Mouse (Mus musculus) hindbrain, embryonic 15.5 days (tissue): Measurements from ENCODE around the gene F2rl3. TPM values are rescaled to one million over a fixed set of nuclear protein-coding genes. Genes with fewer than 3 reads are reported as not detected.

Experiments
- ATAC-seq: fragments of 200-750 bp; cut with Nextera tagmentation; 2 replicates; pipeline ENCODE4 v1.8.0; 2017; ENCODE audit warnings: low read depth, moderate number of reproducible peaks, moderate TSS enrichment; ENCODE audit not compliant: low FRiP score
- H3K27ac ChIP-seq: fragments of 300-500 bp; sonication (generic); replicated peaks from 2 replicates; pipeline ENCODE4 v1.5.1; 2015; ENCODE audit warnings: mild to moderate bottlenecking, inconsistent platforms
- H3K27me3 ChIP-seq: fragments of 300-500 bp; sonication (generic); 2 replicates; pipeline ENCODE4 v1.6.1; 2015; ENCODE audit warnings: control low read depth, inconsistent platforms
- H3K36me3 ChIP-seq: fragments of 300-500 bp; sonication (generic); 2 replicates; pipeline ENCODE4 v1.6.1; 2015; ENCODE audit warnings: control low read depth, inconsistent platforms
- H3K4me1 ChIP-seq: fragments of 300-500 bp; sonication (generic); replicated peaks from 2 replicates; pipeline ENCODE4 v1.6.1; 2015; ENCODE audit warnings: control low read depth, inconsistent platforms
- H3K4me2 ChIP-seq: fragments of 300-500 bp; sonication (generic); 2 replicates; pipeline ENCODE4 v1.6.1; 2015; ENCODE audit warnings: moderate library complexity, mild to moderate bottlenecking, inconsistent platforms
- H3K4me3 ChIP-seq: fragments of 300-500 bp; sonication (generic); 2 replicates; pipeline ENCODE4 v1.5.1; 2015; ENCODE audit warnings: mild to moderate bottlenecking, inconsistent platforms
- H3K9ac ChIP-seq: fragments of 300-500 bp; sonication (generic); 2 replicates; pipeline ENCODE4 v1.6.1; 2015; ENCODE audit warnings: inconsistent platforms
- H3K9me3 ChIP-seq: fragments of 300-500 bp; sonication (generic); 2 replicates; pipeline ENCODE4 v1.6.1; 2016; ENCODE audit warnings: control low read depth, inconsistent platforms
- WGBS: fragments of 180-500 bp; shearing (Covaris S2); methylation state at CpG from one replicate; pipeline ENCODE4 v1.1.7; 2015; 5-methylcytosine and 5-hydroxymethylcytosine counted together
- polyA plus RNA-seq: library from polyadenylated mRNA; unstranded; fragments of >200 nt; fragmentation: Nextera tagmentation; extraction: Ambion mirVana; gene quantifications from 2 replicates; pipeline ENCODE4 v1.2.1, GENCODE M21; 2015

F2rl3 gene
- polyA plus RNA-seq: 0.28 and 0.47 TPM in 2 replicates

DNA sequence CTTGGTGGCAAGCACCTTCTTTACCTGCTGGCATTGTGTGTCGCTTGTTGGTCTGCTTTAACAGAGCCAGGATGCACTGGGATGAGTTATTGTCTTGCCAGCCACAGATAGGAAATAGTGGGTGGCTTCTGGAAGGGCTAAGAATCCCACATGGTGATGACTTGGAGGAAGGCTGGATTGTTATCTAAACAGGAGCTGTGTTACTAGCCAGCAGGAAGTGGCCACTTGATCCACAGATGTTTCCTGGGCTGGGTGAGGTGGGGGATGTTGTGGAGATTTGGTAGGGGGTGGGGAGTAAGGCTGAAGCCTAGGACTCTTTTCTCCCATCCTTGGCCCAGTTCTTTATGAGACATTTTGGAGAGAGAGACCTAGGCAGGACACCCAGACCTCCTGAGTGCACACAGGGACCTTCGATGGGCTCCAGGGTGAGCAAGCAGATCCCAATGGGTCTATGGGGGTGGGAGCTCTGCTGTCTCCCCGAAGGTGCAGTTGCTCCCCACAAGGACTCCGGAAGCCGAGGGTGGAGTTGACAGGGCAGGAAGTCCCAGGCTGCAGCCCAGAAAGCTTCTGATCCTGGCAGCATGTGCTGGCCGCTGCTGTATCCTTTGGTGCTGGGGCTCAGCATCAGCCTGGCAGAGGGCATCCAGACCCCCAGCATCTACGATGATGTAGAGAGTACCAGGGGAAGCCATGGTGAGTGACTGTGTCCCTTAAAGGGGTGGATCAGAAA is at the start of gene F2rl3:
TSS of gene F2rl3 (plus strand) at position 559 of the 730 bp plus-strand sequence.
- Histone ChIP-seq H3K4me1 (no peaks in the 10 kb centered on the region), H3K4me2 (no peak within 1 kb of the TSS), H3K9me3 (no peaks in the 10 kb centered on the region), H3K4me3 (no peak within 1 kb of the TSS), H3K36me3 (peaks cover 25% of the 10 kb centered on the region), H3K27ac (no peak within 1 kb of the TSS), H3K27me3 (no peaks in the 10 kb centered on the region), H3K9ac (no peak within 1 kb of the TSS)
- 84% methylated on average over 7 of the region's 7 CpGs for WGBS
- ATAC-seq: no peak

DNA sequence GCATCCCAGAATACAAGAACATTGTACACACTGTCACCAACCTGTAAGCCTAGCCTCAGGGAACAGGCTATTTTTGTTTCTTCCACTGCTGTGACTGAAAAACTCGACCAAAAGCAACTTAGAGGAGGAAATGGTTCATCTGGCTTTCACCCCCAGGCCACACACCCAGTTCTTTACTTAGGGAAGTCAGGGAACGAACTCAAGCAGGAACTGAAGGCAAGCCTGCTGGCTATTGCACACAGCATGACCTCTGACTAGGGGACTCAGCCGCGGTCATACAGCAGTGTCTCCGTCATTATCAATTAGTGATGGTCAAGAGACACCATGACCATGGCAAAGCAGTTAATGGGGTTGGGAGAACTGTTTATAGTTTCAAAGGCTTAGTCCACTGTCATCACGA is 49.1 kb upstream of the F2rl3 start:
- no peaks in the 10 kb centered on the region for H3K4me1 ChIP-seq
- WGBS: 29% methylated on average over 6 of the region's 6 CpGs

DNA sequence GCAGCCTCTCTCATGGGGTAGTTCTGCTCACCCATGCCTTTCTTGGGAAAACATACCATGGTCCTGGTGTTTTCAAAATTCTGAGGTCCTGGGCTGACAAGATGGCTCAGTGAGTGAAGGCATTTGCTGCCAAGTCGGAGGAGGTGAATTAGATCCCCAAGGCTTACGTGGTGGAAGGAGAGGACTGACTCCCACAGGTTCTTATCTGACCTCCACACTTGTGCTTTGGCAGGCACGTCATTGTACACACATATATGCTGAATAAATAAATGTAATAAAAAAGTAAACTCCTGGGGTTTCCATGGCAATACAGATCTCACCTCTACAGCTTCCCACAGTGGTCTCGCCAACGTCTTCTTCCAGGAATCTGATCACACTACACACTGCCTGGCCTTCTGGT is 45.1 kb upstream of the F2rl3 start:
- Histone ChIP-seq H3K4me2 (no peak overlapping the region), H3K9me3 (no peaks in the 10 kb centered on the region), H3K9ac (no peak overlapping the region), H3K4me1 (no peaks in the 10 kb centered on the region), H3K36me3 (no peaks in the 10 kb centered on the region), H3K27ac (no peak overlapping the region), H3K4me3 (no peak overlapping the region), H3K27me3 (no peaks in the 10 kb centered on the region)
- WGBS: 93% methylated on average over 5 of the region's 5 CpGs
- ATAC-seq: no peak

More for the DNA sequence above, 49.1 kb upstream of the F2rl3 start:
- no peak overlapping the region for H3K27ac ChIP-seq
- no peak for ATAC-seq
- H3K4me2 ChIP-seq: no peak overlapping the region
- H3K36me3 ChIP-seq: no peaks in the 10 kb centered on the region
- H3K4me3 ChIP-seq: no peak overlapping the region
- H3K27me3 ChIP-seq: no peaks in the 10 kb centered on the region
- no peak overlapping the region for H3K9ac ChIP-seq
- H3K9me3 ChIP-seq: no peaks in the 10 kb centered on the region

DNA sequence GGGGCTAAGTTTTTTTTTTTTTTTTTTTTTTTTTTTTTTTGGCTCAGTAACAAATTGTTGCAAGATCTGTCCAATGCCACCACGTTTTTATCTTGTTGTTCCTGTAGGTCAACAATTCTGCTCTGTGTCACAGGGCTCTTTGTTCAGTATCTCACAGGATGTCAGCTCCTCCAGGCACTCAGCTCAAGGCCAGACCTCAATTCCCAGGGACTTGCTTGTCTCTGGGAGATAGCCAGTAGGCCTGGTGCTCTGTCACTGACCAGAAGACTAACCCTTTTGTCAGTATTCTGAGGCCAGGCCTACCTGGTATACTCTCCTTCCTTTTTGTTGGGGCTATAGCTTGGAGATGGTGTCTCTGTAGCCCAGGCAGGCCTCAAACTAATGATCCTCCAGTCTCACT is 41.1 kb upstream of the F2rl3 start:
- WGBS: 40% methylated on average over 1 of the region's 1 CpGs
- Histone ChIP-seq H3K4me2 (no peak overlapping the region), H3K36me3 (peaks cover 10% of the 10 kb centered on the region), H3K9me3 (no peaks in the 10 kb centered on the region), H3K27ac (no peak overlapping the region), H3K4me3 (no peak overlapping the region), H3K9ac (no peak overlapping the region), H3K27me3 (no peaks in the 10 kb centered on the region), H3K4me1 (peaks cover 11% of the 10 kb centered on the region)
- no peak for ATAC-seq

DNA sequence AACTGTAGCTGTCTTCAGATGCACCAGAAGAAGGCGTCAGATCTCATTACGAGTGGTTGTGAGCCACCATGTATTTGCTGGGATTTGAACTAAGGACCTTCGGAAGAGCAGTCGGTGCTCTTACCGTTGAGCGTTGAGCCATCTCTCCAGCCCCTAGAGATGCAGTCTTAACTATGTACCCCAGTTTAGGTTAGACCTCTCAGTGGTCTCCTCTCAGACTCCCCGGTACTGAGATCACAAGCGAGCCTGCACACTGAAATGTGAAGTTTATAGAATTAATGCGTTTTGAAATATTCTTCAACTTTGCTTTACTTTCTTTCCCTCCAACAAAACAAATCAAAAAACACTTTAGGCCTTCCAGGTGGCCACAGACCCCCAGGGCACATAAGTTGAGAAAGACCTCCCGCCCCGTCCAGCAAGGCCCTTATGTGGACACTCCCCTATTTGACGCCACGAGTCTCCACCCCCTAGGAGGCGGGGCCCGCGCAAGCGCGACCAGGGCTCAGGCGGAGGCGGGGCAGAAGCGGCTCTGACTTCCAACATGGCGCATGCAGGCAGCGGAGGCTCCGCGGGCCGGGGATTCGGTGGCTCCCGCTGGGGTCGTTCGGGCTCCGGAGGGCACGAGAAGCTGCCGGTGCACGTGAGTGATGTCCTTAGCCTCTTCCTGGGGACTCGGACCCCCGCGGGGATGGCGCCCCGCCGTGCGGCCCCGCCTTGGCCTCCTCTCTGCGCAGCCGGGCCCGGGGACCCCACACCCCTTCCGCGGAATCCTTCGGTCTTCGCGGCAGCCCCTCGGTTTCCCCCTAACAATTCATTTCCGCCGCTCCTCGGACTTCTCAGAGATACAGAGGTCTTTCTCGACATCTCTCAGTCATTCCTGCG is 38.7 kb upstream of the F2rl3 start, which contains the start of gene Sin3b:
TSS of gene Sin3b (plus strand) at position 517 of the 882 bp plus-strand sequence.
- Histone ChIP-seq H3K27me3 (no peaks in the 10 kb centered on the region), H3K9me3 (no peaks in the 10 kb centered on the region), H3K9ac (peak within 1 kb of the TSS; percentile 72), H3K4me3 (peak within 1 kb of the TSS; percentile 56), H3K4me1 (peaks cover 14% of the 10 kb centered on the region), H3K4me2 (peak within 1 kb of the TSS; percentile 88), H3K27ac (peak within 1 kb of the TSS; percentile 69; the same call in 1 of the 2 replicates), H3K36me3 (peaks cover 35% of the 10 kb centered on the region)
- ATAC-seq: peak; percentile 98
- WGBS: 15% methylated on average over 51 of the region's 56 CpGs

DNA sequence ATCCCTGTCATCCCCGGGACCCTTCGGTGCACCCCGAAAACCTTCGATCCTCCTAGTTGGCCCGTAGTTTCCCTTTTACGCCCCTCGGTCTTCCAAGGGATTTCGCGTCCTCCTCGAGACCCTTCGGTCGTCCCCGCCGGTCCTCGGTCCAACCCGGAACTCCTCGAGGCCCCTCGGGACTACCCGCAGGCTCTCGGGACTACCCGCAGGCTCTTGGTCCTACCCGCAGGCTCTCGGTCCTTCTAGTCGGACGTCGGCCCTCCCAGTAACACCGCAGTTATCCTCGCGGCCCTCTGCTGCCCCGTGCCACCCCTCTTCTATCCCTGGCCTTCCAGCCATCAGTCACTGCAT is 38.1 kb upstream of the F2rl3 start:
- H3K9ac ChIP-seq: peak overlapping the region; percentile 72
- peaks cover 40% of the 10 kb centered on the region for H3K36me3 ChIP-seq
- under 1% methylated on average over 30 of the region's 30 CpGs for WGBS
- peak overlapping the region; percentile 69; the same call in 1 of the 2 replicates for H3K27ac ChIP-seq
- H3K27me3 ChIP-seq: no peaks in the 10 kb centered on the region
- peak; percentile 32 for ATAC-seq
- peak overlapping the region; percentile 88 for H3K4me2 ChIP-seq
- H3K4me1 ChIP-seq: peaks cover 20% of the 10 kb centered on the region
- H3K9me3 ChIP-seq: no peaks in the 10 kb centered on the region
- H3K4me3 ChIP-seq: peak overlapping the region; percentile 56

DNA sequence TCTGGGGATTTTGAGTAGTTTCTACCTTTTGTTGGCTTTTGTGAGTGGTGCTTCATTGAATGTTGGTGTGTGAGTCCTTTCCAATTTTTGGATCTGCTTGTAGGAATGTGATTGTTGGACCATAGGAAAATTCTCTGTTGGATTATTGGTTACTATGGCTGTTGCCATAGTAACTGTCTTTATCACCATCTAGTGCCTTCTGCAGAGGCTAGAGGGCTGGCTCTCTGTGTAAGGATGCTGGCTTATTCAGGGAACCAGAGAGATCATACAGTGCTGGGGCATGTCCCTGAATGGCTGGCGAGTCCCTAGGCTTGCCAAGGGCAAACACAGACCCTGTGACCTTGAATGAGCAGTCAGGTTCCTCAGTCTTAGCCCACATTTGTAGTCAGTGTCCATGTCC is 33.0 kb upstream of the F2rl3 start:
- whole genome bisulfite sequencing: 57% methylated on average over 1 of the region's 1 CpGs
- peaks cover 24% of the 10 kb centered on the region for H3K4me1 ChIP-seq
- ATAC-seq: peak; percentile 58; the same call in 1 of the 2 replicates
- no peak overlapping the region for H3K4me2 ChIP-seq
- no peaks in the 10 kb centered on the region for H3K27me3 ChIP-seq
- H3K36me3 ChIP-seq: peaks cover 88% of the 10 kb centered on the region
- no peaks in the 10 kb centered on the region for H3K9me3 ChIP-seq
- H3K4me3 ChIP-seq: no peak overlapping the region
- no peak overlapping the region for H3K27ac ChIP-seq
- no peak overlapping the region for H3K9ac ChIP-seq

DNA sequence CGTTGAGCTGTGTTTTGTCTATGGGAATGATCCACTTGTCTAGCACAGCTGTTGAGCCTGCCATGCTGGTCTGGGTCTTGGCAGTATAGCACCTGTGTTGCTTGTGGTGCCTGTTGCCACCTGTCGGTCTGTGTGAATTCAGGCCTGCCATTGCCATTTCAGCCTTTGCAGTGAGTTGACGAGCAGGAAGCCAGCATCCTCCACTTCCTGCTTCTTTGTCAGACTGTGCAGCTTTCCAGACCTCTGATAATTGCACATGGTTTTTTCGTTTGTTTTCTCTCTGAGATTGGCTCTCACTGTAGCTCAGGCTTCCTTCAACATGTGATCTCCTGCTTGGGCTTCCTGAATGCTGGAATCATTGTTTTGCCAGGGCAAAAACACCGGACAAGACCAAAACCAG is 26.7 kb upstream of the F2rl3 start:
- no peaks in the 10 kb centered on the region for H3K4me1 ChIP-seq
- no peak overlapping the region for H3K4me2 ChIP-seq
- no peak overlapping the region for H3K4me3 ChIP-seq
- no peak overlapping the region for H3K9ac ChIP-seq
- H3K9me3 ChIP-seq: no peaks in the 10 kb centered on the region
- H3K36me3 ChIP-seq: peaks cover 94% of the 10 kb centered on the region
- ATAC-seq: no peak
- H3K27me3 ChIP-seq: no peaks in the 10 kb centered on the region
- no peak overlapping the region for H3K27ac ChIP-seq
- WGBS: 87% methylated on average over 5 of the region's 5 CpGs

DNA sequence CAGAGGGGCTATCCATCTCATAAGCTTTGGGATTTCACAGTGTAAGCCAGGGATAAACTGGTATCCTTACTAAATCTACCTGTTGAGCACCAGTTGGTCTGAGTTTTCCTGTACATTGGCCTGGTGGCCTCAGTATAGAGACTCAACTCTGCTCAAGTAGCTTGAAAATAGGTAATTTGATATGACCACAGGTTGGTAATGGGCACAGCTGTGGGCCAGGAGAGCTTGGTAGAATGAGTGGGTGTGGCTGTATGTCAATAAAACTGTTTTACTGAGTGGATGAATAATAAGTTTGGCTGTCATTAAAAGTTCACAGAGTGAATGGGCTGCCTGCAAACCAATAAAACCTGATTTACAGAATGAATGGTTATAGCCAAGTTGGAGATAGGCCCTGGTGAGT is 24.8 kb upstream of the F2rl3 start:
- Histone ChIP-seq H3K36me3 (peaks cover 81% of the 10 kb centered on the region), H3K4me3 (no peak overlapping the region), H3K27me3 (no peaks in the 10 kb centered on the region), H3K9me3 (no peaks in the 10 kb centered on the region), H3K27ac (no peak overlapping the region), H3K4me2 (no peak overlapping the region), H3K4me1 (no peaks in the 10 kb centered on the region), H3K9ac (no peak overlapping the region)
- ATAC-seq: no peak

DNA sequence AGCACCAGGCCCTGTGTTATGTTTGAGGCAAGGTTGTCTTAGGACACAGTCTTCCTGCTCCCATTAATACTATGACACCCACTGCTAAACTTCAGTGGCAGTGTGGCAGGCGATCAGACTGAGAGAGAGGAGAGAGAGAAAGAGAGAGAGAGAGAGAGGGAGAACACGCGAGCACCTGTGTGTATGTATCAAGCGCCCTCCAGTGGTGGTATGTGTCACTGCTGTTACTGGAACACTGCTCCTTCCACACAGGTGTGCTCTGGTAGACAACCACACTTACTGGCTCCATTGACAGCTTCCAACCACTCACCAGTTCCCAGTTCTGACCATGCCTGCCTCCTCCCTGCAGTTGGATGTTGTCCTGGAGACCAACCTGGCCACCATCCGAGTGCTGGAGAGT is 15.6 kb upstream of the F2rl3 start:
- Histone ChIP-seq H3K27ac (no peak overlapping the region), H3K4me3 (no peak overlapping the region), H3K36me3 (peaks cover 92% of the 10 kb centered on the region), H3K9ac (no peak overlapping the region), H3K4me1 (no peaks in the 10 kb centered on the region), H3K27me3 (no peaks in the 10 kb centered on the region), H3K9me3 (no peaks in the 10 kb centered on the region), H3K4me2 (no peak overlapping the region)
- 54% methylated on average over 5 of the region's 5 CpGs for WGBS
- peak; percentile 58 for ATAC-seq

DNA sequence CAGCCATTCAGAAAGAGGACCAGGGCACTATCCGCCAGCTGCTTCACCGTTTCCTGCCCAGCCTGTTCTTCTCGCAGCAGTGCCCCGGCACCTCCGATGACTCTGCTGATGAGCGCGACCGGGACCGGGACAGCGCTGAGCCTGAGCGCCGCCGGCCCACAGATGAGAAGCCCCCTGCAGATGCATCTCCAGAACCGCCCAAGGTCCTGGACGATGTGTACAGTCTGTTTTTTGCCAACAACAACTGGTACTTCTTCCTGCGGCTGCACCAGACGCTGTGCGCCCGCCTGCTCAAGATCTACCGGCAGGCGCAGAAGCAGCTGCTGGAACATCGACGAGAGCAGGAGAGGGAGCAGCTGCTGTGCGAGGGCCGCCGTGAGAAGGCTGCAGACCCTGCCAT is 11.8 kb upstream of the F2rl3 start:
- no peak overlapping the region for H3K4me3 ChIP-seq
- H3K27me3 ChIP-seq: no peaks in the 10 kb centered on the region
- no peak for ATAC-seq
- H3K27ac ChIP-seq: no peak overlapping the region
- WGBS: 96% methylated on average over 26 of the region's 26 CpGs
- H3K9me3 ChIP-seq: no peaks in the 10 kb centered on the region
- no peak overlapping the region for H3K4me2 ChIP-seq
- no peak overlapping the region for H3K9ac ChIP-seq
- H3K4me1 ChIP-seq: no peaks in the 10 kb centered on the region
- peaks cover 91% of the 10 kb centered on the region for H3K36me3 ChIP-seq

DNA sequence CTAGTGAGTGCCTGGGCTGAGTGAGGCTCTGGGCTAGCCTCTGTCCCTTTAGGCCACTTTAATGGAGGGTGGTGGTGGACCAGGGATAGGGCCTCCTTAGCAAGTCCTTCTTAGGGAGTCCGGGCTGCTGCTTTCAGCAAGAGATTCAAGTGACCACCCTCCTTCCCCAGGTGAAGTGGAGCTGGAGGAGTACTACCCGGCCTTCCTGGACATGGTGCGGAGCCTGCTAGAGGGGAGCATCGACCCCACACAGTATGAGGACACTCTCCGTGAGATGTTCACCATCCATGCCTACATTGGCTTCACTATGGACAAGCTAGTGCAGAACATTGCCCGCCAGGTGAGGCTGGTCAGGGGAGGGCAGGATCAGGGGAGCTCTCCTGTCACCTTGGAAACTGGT is 11.4 kb upstream of the F2rl3 start:
- H3K9me3 ChIP-seq: no peaks in the 10 kb centered on the region
- H3K9ac ChIP-seq: no peak overlapping the region
- ATAC-seq: no peak
- 93% methylated on average over 6 of the region's 6 CpGs for WGBS
- H3K4me1 ChIP-seq: no peaks in the 10 kb centered on the region
- no peak overlapping the region for H3K4me2 ChIP-seq
- peaks cover 87% of the 10 kb centered on the region for H3K36me3 ChIP-seq
- no peak overlapping the region for H3K4me3 ChIP-seq
- H3K27me3 ChIP-seq: no peaks in the 10 kb centered on the region
- H3K27ac ChIP-seq: no peak overlapping the region
